Mouse (Mus musculus) liver, embryonic 14.5 days (tissue): Measurements from ENCODE around the gene Arid2.

Source experiments
- CTCF ChIP-seq: IDR thresholded peaks from 2 replicates; pipeline ENCODE4 v1.5.1; 2016; ENCODE audit warnings: antibody characterized with exemption, low read depth, control low read depth
- EP300 ChIP-seq: IDR thresholded peaks from 2 replicates; pipeline ENCODE4 v1.6.1; 2016; ENCODE audit warnings: antibody characterized with exemption, low read depth

DNA sequence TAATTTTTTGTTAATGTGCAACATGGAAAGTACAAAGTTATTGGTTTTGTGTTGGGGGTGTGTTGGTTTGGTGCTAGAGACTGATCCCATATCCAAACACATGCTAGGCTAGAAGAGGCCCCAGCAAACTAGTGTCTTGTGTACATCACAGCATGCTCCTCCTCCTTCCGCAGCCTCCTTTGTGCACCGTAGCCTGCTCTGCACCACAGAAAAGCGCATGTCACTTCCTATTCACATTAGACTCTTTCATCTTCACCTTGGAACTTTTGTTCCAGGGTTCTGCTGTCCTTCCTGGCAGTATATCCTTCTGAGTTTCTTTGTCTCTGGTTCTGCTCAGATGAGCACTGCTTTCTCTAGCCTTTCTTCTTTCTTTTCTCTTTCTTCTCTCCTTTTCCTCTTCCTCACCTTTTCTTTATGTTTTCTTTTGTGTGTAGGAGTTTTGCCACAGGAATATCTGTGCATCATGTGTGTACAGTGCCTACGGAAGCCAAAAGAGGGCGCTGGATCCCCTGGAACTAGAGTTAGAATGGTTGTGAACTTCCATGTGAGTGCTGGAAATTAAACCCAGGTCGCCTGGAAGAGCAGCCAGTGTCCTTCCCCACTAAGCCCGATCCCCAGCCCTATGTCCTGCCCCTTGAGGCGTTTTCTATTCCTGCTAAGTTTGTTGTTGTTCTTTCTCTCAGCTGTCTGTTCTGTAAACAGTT lies 109.5 kb downstream of the Arid2 start:
- TF ChIP-seq CTCF (no peak), EP300 (no peak)
